In the genomic region with DNA sequence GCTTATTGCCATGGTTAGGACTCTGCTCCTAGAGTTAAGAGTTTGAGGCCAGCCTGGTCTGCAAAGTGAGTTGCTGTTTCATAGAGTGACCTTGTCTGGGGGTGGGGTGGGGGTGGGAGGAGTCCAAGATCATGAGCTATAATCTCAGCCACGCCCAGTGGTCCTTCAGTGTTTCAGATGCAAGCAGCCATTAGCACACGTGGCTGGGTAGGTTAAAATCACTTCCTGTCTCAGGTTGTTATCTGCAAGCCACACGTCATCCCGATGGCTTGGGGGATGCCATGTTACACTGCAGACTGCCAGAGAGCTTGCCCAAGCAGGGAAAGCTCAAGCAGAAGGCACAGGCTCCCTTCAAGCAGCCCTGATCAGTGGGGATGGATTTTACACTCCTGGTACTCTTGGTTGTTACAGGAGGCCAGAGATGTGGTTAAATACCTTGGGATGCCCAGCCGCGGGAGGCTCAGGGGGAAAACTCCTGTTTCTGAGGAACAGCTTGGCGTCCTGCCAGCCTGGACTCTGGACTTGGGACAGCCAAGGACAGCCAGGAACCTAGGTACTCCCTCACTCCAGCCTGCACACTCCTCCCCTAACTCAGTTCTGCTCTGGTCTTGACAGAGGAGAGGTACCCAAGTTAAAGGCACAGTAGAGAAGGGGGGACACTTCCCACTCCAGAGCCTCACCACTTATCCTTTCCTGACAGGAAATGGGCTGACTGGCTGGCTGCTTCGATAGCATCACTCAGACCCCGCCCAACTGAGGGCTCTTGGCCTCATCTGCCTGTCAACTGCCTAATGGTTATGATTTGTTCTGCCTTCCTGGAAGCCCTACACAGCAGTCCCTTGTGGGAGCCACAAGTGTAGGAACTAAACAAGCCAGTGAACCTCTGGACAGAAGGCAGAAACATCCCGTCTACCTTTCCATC, we compare ENCODE assay signal across 8 mouse cellular contexts.
A peak's percentile ranks its signal among the peaks of the same experiment; 100 is the strongest.
DNase-seq lines count a peak whose midpoint lies in the region; TF ChIP-seq lines count a peak whose summit lies in the region.

No protein-coding gene starts in this region.

- H3K9me3 ChIP-seq in E14TG2a.4 (ENCODE audit: low read length) = no peaks in the 10 kb centered on the region

- peak overlapping the region; percentile 43; the same call in 1 of the 2 replicates for H3K4me3 ChIP-seq in E14TG2a.4 (replicated peaks; ENCODE audit: low read length)

- no peaks in the 10 kb centered on the region for H3K36me3 ChIP-seq in E14TG2a.4 (ENCODE audit: insufficient read depth, low read length)

- DNase-seq in cerebellum, postnatal 10 days = peak; percentile 33 to 40
- DNase-seq in cerebellum, adult 11-12 months = no peak
- peak; percentile 86 for DNase-seq in induced T-regulatory cell, adult 2 months (ENCODE audit: low read depth)
- peak; percentile 38 to 54 for DNase-seq in lung, adult 18-20 months
- DNase-seq in left cerebral cortex, adult 11 months (ENCODE audit: low spot score) = no peak
- DNase-seq in urinary bladder, postnatal 4 days (ENCODE audit: low spot score in 2 of 2) = no peak
- DNase-seq in neural tube, embryonic 10.5 days (ENCODE audit: extremely low spot score, low spot score) = no peak

- TF ChIP-seq CTCF in E14TG2a.4 (conservative IDR thresholded peaks at IDR 0.05; ENCODE audit: low read length) = no peak

- H3K27me3 ChIP-seq in E14TG2a.4 (ENCODE audit: insufficient read depth, low read length) = peaks cover 5% of the 10 kb centered on the region; the same call in 1 of the 2 replicates

- peaks cover 56% of the 10 kb centered on the region for H3K4me1 ChIP-seq in E14TG2a.4 (replicated peaks; ENCODE audit: low read depth, low read length)

Comparison
In these comparisons a context has a peak if more than half of its experiments do, and no peak if none do; other contexts are left out.
1. DNase-seq: peak in cerebellum, postnatal 10 days (2 of 2), induced T-regulatory cell, adult 2 months (single experiment) and lung, adult 18-20 months (2 of 2); none in cerebellum, adult 11-12 months (single experiment), left cerebral cortex, adult 11 months (single experiment), urinary bladder, postnatal 4 days (0 of 2) and neural tube, embryonic 10.5 days (single experiment).